ENCODE assay signal across 9 mouse cellular contexts in the genomic region with DNA sequence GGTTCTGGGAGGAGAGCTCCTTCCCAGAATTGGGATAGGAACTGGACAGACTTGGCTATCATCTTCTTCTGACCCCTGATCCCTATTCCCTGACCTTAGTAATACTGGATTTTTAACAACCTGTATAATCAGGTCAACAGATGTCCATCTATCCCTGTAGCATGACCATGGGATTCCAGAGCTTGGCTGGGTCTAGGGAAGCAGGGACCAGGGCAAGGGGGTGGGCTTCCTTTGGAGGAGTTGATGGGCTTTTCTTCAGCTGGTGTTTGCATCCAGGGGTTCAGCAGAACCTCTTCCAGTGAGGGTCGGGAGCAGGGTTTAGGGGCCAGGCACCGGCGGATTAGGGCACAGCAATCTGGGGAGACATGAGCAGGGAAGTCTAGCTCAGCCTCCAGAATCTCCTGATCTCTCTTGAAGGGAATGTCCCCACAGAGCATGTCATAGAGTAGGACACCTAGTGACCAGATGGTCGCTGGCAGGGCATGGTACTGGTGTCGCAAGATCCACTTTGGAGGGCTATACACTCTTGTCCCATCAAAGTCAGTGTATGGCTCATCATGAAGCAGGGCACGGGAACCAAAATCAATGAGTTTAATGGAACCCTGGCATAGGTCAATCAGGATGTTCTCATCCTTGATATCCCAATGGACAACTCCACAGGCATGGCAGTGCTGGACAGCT. TPM values are rescaled to one million over a fixed set of nuclear protein-coding genes. Genes with fewer than 3 reads are reported as not detected.
A peak's percentile ranks its signal among the peaks of the same experiment; 100 is the strongest.
DNase-seq lines count a peak whose midpoint lies in the region; ATAC-seq and TF ChIP-seq lines count a peak whose summit lies in the region.
"Not testable (repeated sequence)": the region's sequence is repeated elsewhere in the genome, so short reads cannot be mapped to it uniquely, and the experiment has no call there.
"Had no signal": no experiment of that assay in that cellular context is flagged by ENCODE, and none has a peak within 500 bp of the region (broad histone marks: within the 10 kb centered on the region; RNA-seq: fewer than 3 reads in every experiment).

No protein-coding gene starts in this region.

- not testable (repeated sequence) for H3K9me3 ChIP-seq in heart, embryonic 11.5 days (replicated peaks; ENCODE audit: control insufficient read depth, low read length); hindbrain, embryonic 13.5 days; kidney, embryonic 15.5 days (replicated peaks); liver, embryonic 14.5 days (ENCODE audit: control insufficient read depth, low read length); neural tube, embryonic 12.5 days

- H3K27me3 ChIP-seq in heart, embryonic 11.5 days (ENCODE audit: control insufficient read depth, insufficient read depth, low read length); hindbrain, embryonic 13.5 days; kidney, embryonic 15.5 days; liver, embryonic 14.5 days (ENCODE audit: control insufficient read depth, insufficient read depth, low read length); neural tube, embryonic 12.5 days (replicated peaks): not testable (repeated sequence)

- not testable (repeated sequence) for H3K9ac ChIP-seq in heart, embryonic 11.5 days (ENCODE audit: low read depth, low read length); hindbrain, embryonic 13.5 days; kidney, embryonic 15.5 days; liver, embryonic 14.5 days (replicated peaks); neural tube, embryonic 12.5 days

- peak; percentile 45 for ATAC-seq in erythroblast, adult 5-6 weeks (replicated peaks; ENCODE audit: low FRiP score, poor library complexity, severe bottlenecking)
- ATAC-seq in heart, embryonic 11.5 days (replicated peaks; ENCODE audit: insufficient number of reproducible peaks, low FRiP score, low TSS enrichment): peak; percentile 35
- ATAC-seq in hindbrain, embryonic 13.5 days (ENCODE audit: low FRiP score): peak; percentile 39
- peak; percentile 44 for ATAC-seq in kidney, embryonic 15.5 days (replicated peaks; ENCODE audit: low FRiP score)
- ATAC-seq in liver, embryonic 14.5 days (ENCODE audit: insufficient read depth): peak; percentile 16; the same call in 1 of the 2 replicates
- ATAC-seq in megakaryocyte-erythroid progenitor cell, adult 5-6 weeks (replicated peaks; ENCODE audit: low FRiP score, low TSS enrichment, poor library complexity, severe bottlenecking): peak; percentile 52
- ATAC-seq in neural tube, embryonic 12.5 days (ENCODE audit: low FRiP score, low read depth): peak; percentile 55

- not testable (repeated sequence) for H3K27ac ChIP-seq in heart, embryonic 11.5 days (ENCODE audit: low read depth, low read length); hindbrain, embryonic 13.5 days; kidney, embryonic 15.5 days; liver, embryonic 14.5 days; neural tube, embryonic 12.5 days

- not testable (repeated sequence) for H3K4me3 ChIP-seq in heart, embryonic 11.5 days (ENCODE audit: low read depth, low read length); hindbrain, embryonic 13.5 days; kidney, embryonic 15.5 days (replicated peaks); liver, embryonic 14.5 days (ENCODE audit: insufficient read depth in 1 of 2, low read depth in 2 of 2, low read length in 2 of 2); neural tube, embryonic 12.5 days

- WGBS in heart, embryonic 11.5 days (ENCODE audit: insufficient replicate concordance): no CpG with 5 or more reads among the region's 6 CpGs
- no CpG with 5 or more reads among the region's 6 CpGs for WGBS in hindbrain, embryonic 13.5 days
- WGBS in kidney, embryonic 15.5 days: no CpG with 5 or more reads among the region's 6 CpGs
- WGBS in liver, embryonic 14.5 days (ENCODE audit: insufficient replicate concordance): no CpG with 5 or more reads among the region's 6 CpGs
- WGBS in neural tube, embryonic 12.5 days: no CpG with 5 or more reads among the region's 6 CpGs

- TF ChIP-seq EP300 in liver, embryonic 14.5 days (IDR thresholded peaks at IDR 0.05; ENCODE audit: low read depth): not testable (repeated sequence)

- DNase-seq in liver, embryonic 14.5 days (ENCODE audit: low read depth in 3 of 3, low spot score in 3 of 3): not testable (repeated sequence)

- not testable (repeated sequence) for H3K4me2 ChIP-seq in heart, embryonic 11.5 days; hindbrain, embryonic 13.5 days; kidney, embryonic 15.5 days; liver, embryonic 14.5 days (ENCODE audit: low read depth); neural tube, embryonic 12.5 days (replicated peaks)

- H3K4me1 ChIP-seq in heart, embryonic 11.5 days (ENCODE audit: control insufficient read depth, insufficient read depth, low read length); hindbrain, embryonic 13.5 days (replicated peaks); kidney, embryonic 15.5 days; liver, embryonic 14.5 days (replicated peaks; ENCODE audit: control insufficient read depth in 2 of 2, insufficient read depth in 2 of 2, low read length in 1 of 2); neural tube, embryonic 12.5 days: not testable (repeated sequence)

- TF ChIP-seq CTCF in liver, embryonic 14.5 days (IDR thresholded peaks at IDR 0.05; ENCODE audit: low read depth): not testable (repeated sequence)

- H3K36me3 ChIP-seq in heart, embryonic 11.5 days (ENCODE audit: control insufficient read depth, insufficient read depth, low read length); hindbrain, embryonic 13.5 days; kidney, embryonic 15.5 days; liver, embryonic 14.5 days (replicated peaks; ENCODE audit: control insufficient read depth, insufficient read depth, low read depth); neural tube, embryonic 12.5 days: not testable (repeated sequence)

RNA-seq across cellular contexts. Expression of a gene that starts 58.1 kb away (rescaled TPM):
- not detected in 2 replicates for total RNA-seq in erythroblast, adult 5-6 weeks (2015; ENCODE audit: low replicate concordance)
- total RNA-seq in erythroblast, adult 5-6 weeks (2017; ENCODE audit: low replicate concordance): not detected in 2 replicates
- polyA plus RNA-seq in heart, embryonic 11.5 days (2014; fragmentation: Nextera tagmentation; extraction: Ambion mirVana): 0.17 TPM in 1 of 2 replicates, not detected in the other
- polyA plus RNA-seq in hindbrain, embryonic 13.5 days (2015; fragmentation: Nextera tagmentation; extraction: Ambion mirVana): 0.08 and 0.09 TPM in 2 replicates
- polyA plus RNA-seq in kidney, embryonic 15.5 days (2015; fragmentation: Nextera tagmentation; extraction: Ambion mirVana): 0.09 TPM in 1 of 2 replicates, not detected in the other
- polyA plus RNA-seq in liver, embryonic 14.5 days (2012; rRNA removed): not detected in 2 replicates
- not detected in 2 replicates for polyA plus RNA-seq in liver, embryonic 14.5 days (2014; fragmentation: Nextera tagmentation; extraction: Ambion mirVana)
- 0.74 TPM in 1 of 2 replicates, not detected in the other for total RNA-seq in megakaryocyte-erythroid progenitor cell, adult 5-6 weeks (2014; fragmentation: Nextera tagmentation)
- not detected in 2 replicates for total RNA-seq in megakaryocyte-erythroid progenitor cell, adult 5-6 weeks (2017)
- polyA plus RNA-seq in neural tube, embryonic 12.5 days (2016; fragmentation: Nextera tagmentation; extraction: Ambion mirVana): 0.10 and 0.14 TPM in 2 replicates
- total RNA-seq: MEL had no signal
- polyA plus RNA-seq: forebrain, postnatal 0 days had no signal
